Mouse (Mus musculus) lung, embryonic 14.5 days (tissue): ENCODE measurements around the gene Rad23a. TPM values are rescaled to one million over a fixed set of nuclear protein-coding genes. Genes with fewer than 3 reads are reported as not detected.
A peak's percentile ranks its signal among the peaks of the same experiment; 100 is the strongest.

ENCODE experiments used
- ATAC-seq: fragments of 200-750 bp; cut with Nextera tagmentation; 2 replicates; pipeline ENCODE4 v1.8.0; 2017; ENCODE audit warnings: mild to moderate bottlenecking, moderate TSS enrichment, moderate library complexity; ENCODE audit not compliant: insufficient read depth
- DNase-seq: peaks from one replicate; pipeline ENCODE4 v3.0.0-alpha.2; 2015
- H3K27ac ChIP-seq: fragments of 300-500 bp; sonication (generic); 2 replicates; pipeline ENCODE4 v1.5.1; 2014; ENCODE audit warnings: low read depth, mild to moderate bottlenecking, moderate library complexity
- H3K27me3 ChIP-seq: fragments of 300-500 bp; sonication (generic); 2 replicates; pipeline ENCODE4 v1.6.1; 2014; ENCODE audit warnings: low read length, control low read depth; ENCODE audit not compliant: insufficient read depth
- H3K36me3 ChIP-seq: fragments of 300-500 bp; sonication (generic); 2 replicates; pipeline ENCODE4 v1.6.1; 2014; ENCODE audit warnings: control low read depth; ENCODE audit not compliant: insufficient read depth
- H3K4me1 ChIP-seq: fragments of 300-500 bp; sonication (generic); 2 replicates; pipeline ENCODE4 v1.6.1; 2014; ENCODE audit warnings: antibody characterized with exemption, control low read depth; ENCODE audit not compliant: insufficient read depth
- H3K4me2 ChIP-seq: fragments of 300-500 bp; sonication (generic); 2 replicates; pipeline ENCODE4 v1.6.1; 2014; ENCODE audit warnings: mild to moderate bottlenecking
- H3K4me3 ChIP-seq: fragments of 300-500 bp; sonication (generic); 2 replicates; pipeline ENCODE4 v1.5.1; 2014; ENCODE audit warnings: low read depth, low read length
- H3K9ac ChIP-seq: fragments of 300-500 bp; sonication (generic); 2 replicates; pipeline ENCODE4 v1.6.1; 2014
- H3K9me3 ChIP-seq: fragments of 300-500 bp; sonication (generic); 2 replicates; pipeline ENCODE4 v1.6.1; 2016; ENCODE audit warnings: low read depth, low read length, control low read depth
- CTCF ChIP-seq: IDR thresholded peaks from 2 replicates; pipeline ENCODE4 v1.5.1; 2016; ENCODE audit warnings: antibody characterized with exemption, low read depth
- WGBS: fragments of 180-500 bp; shearing (Covaris S2); extraction: QIAGEN DNeasy Blood & Tissue Kit; methylation state at CpG from one replicate; pipeline ENCODE4 v1.1.7; 2014; 5-methylcytosine and 5-hydroxymethylcytosine counted together
- polyA plus RNA-seq: library from polyadenylated mRNA; unstranded; fragments of >200 nt; fragmentation: Nextera tagmentation; extraction: Ambion mirVana; gene quantifications from 2 replicates; pipeline ENCODE4 v1.2.1, GENCODE M21; 2014

The Rad23a gene
- polyA plus RNA-seq, 1 experiment from 2014 or later = 123 TPM

DNA sequence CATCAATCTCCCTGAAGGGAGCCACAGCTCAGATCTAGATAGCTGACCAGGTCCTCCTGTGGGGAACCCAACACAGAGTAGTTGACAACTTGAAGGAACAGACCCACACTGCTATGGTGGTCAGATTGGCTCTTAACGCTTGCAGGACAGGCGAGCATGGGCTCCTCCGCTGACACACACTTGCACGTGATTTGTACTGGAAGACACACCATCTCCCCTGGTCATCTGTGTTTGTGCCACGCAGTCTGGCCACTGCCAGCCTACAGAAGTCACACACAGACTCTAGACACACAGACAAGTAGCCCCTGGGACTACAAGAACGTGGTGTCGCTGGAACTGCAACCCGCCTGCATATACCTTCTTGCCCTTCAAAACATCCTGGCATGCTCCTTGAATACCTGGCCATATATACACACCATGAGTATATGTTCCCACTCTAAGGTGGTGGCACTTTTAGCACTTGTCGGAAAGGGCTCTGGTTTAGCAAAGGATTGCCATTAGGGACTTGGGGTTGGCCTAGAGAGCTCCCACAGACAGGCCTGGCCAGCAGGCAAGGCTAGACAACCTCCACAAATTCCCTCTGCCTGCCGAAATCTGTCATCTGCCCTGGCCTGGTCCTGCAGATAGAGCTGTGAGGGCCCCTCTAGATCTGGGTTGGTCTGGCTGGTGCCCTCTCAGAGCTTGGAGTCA lies 41.9 kb downstream of the Rad23a start:
- Histone ChIP-seq H3K27ac (peak overlapping the region; percentile 93; the same call in 1 of the 2 replicates), H3K4me2 (peak overlapping the region; percentile 89), H3K9me3 (no peaks in the 10 kb centered on the region), H3K27me3 (peaks cover 22% of the 10 kb centered on the region), H3K4me1 (peaks cover 27% of the 10 kb centered on the region), H3K4me3 (peak overlapping the region; percentile 74), H3K36me3 (peaks cover 13% of the 10 kb centered on the region; the same call in 1 of the 2 replicates), H3K9ac (peak overlapping the region; percentile 99)
- WGBS = 53% methylated on average over 10 of the region's 10 CpGs
- no peak for TF ChIP-seq CTCF
- DNase-seq (no peak), ATAC-seq (no peak)

- Histone ChIP-seq H3K9ac (peak overlapping the region; percentile 17; the same call in 1 of the 2 replicates), H3K9me3 (no peaks in the 10 kb centered on the region), H3K4me2 (peak overlapping the region; percentile 89), H3K36me3 (peaks cover 13% of the 10 kb centered on the region; the same call in 1 of the 2 replicates), H3K4me3 (peak overlapping the region; percentile 74), H3K27ac (no peak overlapping the region), H3K27me3 (peaks cover 22% of the 10 kb centered on the region), H3K4me1 (peaks cover 28% of the 10 kb centered on the region)
- DNase-seq = no peak
- no peak for TF ChIP-seq CTCF
- 73% methylated on average over 6 of the region's 6 CpGs for WGBS
- ATAC-seq = no peak
These were observed 42.5 kb downstream of the Rad23a start for GRCm38 (mm10) chr8:84797971-84798370.

DNA sequence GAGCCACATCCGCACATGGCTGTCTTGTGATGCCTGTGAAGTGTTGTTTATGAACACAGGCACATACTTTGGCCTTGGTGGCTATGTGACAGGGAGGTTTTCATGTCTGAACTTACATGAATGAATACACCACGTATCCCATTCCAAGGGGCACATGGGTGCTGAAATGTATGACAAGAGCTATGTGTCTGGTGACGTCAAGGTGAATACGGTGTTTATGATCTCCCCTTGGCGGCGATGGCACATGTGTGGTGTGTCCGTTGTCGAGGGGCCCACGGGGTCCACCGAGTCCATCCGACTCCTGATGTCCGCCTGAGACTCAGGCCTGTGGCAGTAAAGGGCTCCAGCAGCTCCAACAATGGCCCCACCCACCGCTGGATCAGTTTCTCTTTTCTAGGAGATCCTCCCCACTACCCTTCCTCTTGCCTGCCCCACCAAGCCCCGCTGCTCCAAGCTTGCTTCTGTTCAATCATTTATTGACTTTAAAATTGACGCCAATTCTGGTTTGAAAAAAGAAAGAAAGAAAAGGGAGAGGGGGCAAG lies 43.1 kb downstream of the Rad23a start:
- Histone ChIP-seq H3K27ac (no peak overlapping the region), H3K9me3 (no peaks in the 10 kb centered on the region), H3K4me3 (no peak overlapping the region), H3K4me2 (no peak overlapping the region), H3K9ac (no peak overlapping the region), H3K27me3 (peaks cover 22% of the 10 kb centered on the region), H3K36me3 (peaks cover 13% of the 10 kb centered on the region; the same call in 1 of the 2 replicates), H3K4me1 (peaks cover 28% of the 10 kb centered on the region)
- no peak for ATAC-seq
- no peak for TF ChIP-seq CTCF
- no peak for DNase-seq
- WGBS = 83% methylated on average over 15 of the region's 15 CpGs

- Histone ChIP-seq H3K36me3 (peaks cover 13% of the 10 kb centered on the region; the same call in 1 of the 2 replicates), H3K9me3 (no peaks in the 10 kb centered on the region), H3K27ac (peak overlapping the region; percentile 90), H3K9ac (0 out of 2 replicates have a peak overlapping the region, but pooled peaks have one; percentile 21), H3K4me1 (peaks cover 42% of the 10 kb centered on the region), H3K4me2 (peak overlapping the region; percentile 56), H3K27me3 (peaks cover 17% of the 10 kb centered on the region), H3K4me3 (peak overlapping the region; percentile 17; the same call in 1 of the 2 replicates)
- 40% methylated on average over 7 of the region's 7 CpGs for WGBS
- TF ChIP-seq CTCF = no peak
- DNase-seq = peak; percentile 58
- peak; percentile 42 for ATAC-seq
These were observed 46.0 kb downstream of the Rad23a start for GRCm38 (mm10) chr8:84794486-84794885.

- TF ChIP-seq CTCF = no peak
- H3K36me3 ChIP-seq = peaks cover 13% of the 10 kb centered on the region; the same call in 1 of the 2 replicates
- peak overlapping the region; percentile 10 for H3K4me3 ChIP-seq
- peaks cover 46% of the 10 kb centered on the region for H3K4me1 ChIP-seq
- 47% methylated on average over 13 of the region's 13 CpGs for WGBS
- peak overlapping the region; percentile 90 for H3K27ac ChIP-seq
- ATAC-seq (peak; percentile 82), DNase-seq (peak; percentile 87)
- peak overlapping the region; percentile 21; the same call in 1 of the 2 replicates for H3K9ac ChIP-seq
- no peaks in the 10 kb centered on the region for H3K9me3 ChIP-seq
- peak overlapping the region; percentile 56 for H3K4me2 ChIP-seq
- H3K27me3 ChIP-seq = peaks cover 17% of the 10 kb centered on the region
These were observed 46.5 kb downstream of the Rad23a start for GRCm38 (mm10) chr8:84793791-84794485.

GRCm38 (mm10) chr8:84793134-84793533 lies 47.3 kb downstream of the Rad23a start:
- Histone ChIP-seq H3K4me2 (peak overlapping the region; percentile 56; the same call in 1 of the 2 replicates), H3K27me3 (peaks cover 14% of the 10 kb centered on the region), H3K27ac (no peak overlapping the region), H3K4me1 (peaks cover 45% of the 10 kb centered on the region), H3K36me3 (peaks cover 11% of the 10 kb centered on the region; the same call in 1 of the 2 replicates), H3K4me3 (no peak overlapping the region), H3K9ac (no peak overlapping the region; the same call in 1 of the 2 replicates), H3K9me3 (no peaks in the 10 kb centered on the region)
- ATAC-seq = no peak
- 77% methylated on average over 9 of the region's 9 CpGs for WGBS
- no peak for DNase-seq
- no peak for TF ChIP-seq CTCF

DNA sequence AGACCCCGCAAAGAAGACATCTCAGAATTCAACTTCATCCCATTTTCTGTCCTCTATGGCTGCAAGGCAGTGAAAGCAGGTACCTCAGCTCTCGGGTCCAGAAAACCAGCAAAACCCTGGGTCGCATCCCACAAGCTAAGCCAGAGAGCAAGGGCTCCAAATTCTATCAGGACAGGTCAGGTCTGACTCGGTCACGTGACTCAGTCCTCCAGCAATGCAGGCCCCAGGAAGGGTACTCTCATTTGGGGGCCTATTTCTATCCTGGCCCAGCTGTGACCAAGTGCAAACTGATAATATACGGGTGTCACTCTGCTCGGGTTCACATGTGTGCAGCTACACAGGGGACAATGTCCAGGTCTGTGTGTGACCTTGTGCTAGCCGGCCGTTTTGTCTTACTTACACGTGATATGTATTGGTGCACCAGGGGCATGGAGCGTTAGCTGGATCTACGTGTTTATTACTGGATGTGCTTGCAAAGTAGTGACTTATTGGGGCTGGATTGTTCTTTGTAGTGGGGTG lies 48.0 kb downstream of the Rad23a start:
- H3K4me3 ChIP-seq = no peak overlapping the region
- no peak for ATAC-seq
- 72% methylated on average over 12 of the region's 12 CpGs for WGBS
- peaks cover 45% of the 10 kb centered on the region for H3K4me1 ChIP-seq
- H3K27ac ChIP-seq = no peak overlapping the region
- no peak overlapping the region for H3K4me2 ChIP-seq
- H3K9me3 ChIP-seq = no peaks in the 10 kb centered on the region
- H3K36me3 ChIP-seq = peaks cover 9% of the 10 kb centered on the region; the same call in 1 of the 2 replicates
- H3K9ac ChIP-seq = no peak overlapping the region
- no peak for TF ChIP-seq CTCF
- DNase-seq = no peak
- H3K27me3 ChIP-seq = peaks cover 20% of the 10 kb centered on the region
